Mouse (Mus musculus) adrenal gland, adult 2 months (tissue): Measurements from ENCODE around the gene Plekha5. TPM values are rescaled to one million over a fixed set of nuclear protein-coding genes. Genes with fewer than 3 reads are reported as not detected.
"Not testable (repeated sequence)": the region's sequence is repeated elsewhere in the genome, so short reads cannot be mapped to it uniquely, and the experiment has no call there.

ENCODE experiments used
- DNase-seq: peaks from one replicate; pipeline ENCODE4 v3.0.0; 2021
- polyA plus RNA-seq: library from polyadenylated mRNA; depleted of rRNA; stranded (reverse); fragments of >200 nt; gene quantifications from 2 replicates; pipeline ENCODE4 v1.2.3, GENCODE M21; 2012
- total RNA-seq, 2 experiments: library from RNA; stranded (reverse); gene quantifications; 2 replicates each; pipeline ENCODE4 v1.2.3; 2021

Gene Plekha5
- total and polyA plus RNA-seq, 3 experiments: 15.7 to 32.4 (median 27.1) TPM

- DNase-seq: no peak
Measured at GRCm38 (mm10) chr6:140490220-140490619, 66.4 kb downstream of the Plekha5 start.

GRCm38 (mm10) chr6:140490921-140491537 is 67.2 kb downstream of the Plekha5 start:
- DNase-seq: no peak

- no peak for DNase-seq
Measured at GRCm38 (mm10) chr6:140492043-140492442, 68.2 kb downstream of the Plekha5 start.

- no peak for DNase-seq
Measured at GRCm38 (mm10) chr6:140498074-140498473, 74.2 kb downstream of the Plekha5 start.

- no peak for DNase-seq
Measured at GRCm38 (mm10) chr6:140498958-140499357, 75.1 kb downstream of the Plekha5 start.

- DNase-seq: not testable (repeated sequence)
Measured at GRCm38 (mm10) chr6:140500829-140501228, 77.0 kb downstream of the Plekha5 start.

GRCm38 (mm10) chr6:140501841-140502240 is 78.0 kb downstream of the Plekha5 start:
- no peak for DNase-seq

GRCm38 (mm10) chr6:140504796-140505195 is 80.9 kb downstream of the Plekha5 start:
- no peak for DNase-seq

GRCm38 (mm10) chr6:140507605-140508004 is 83.8 kb downstream of the Plekha5 start:
- no peak for DNase-seq

- no peak for DNase-seq
Measured at GRCm38 (mm10) chr6:140508475-140509150, 84.8 kb downstream of the Plekha5 start.

- no peak for DNase-seq
Measured at GRCm38 (mm10) chr6:140509151-140509530, 85.3 kb downstream of the Plekha5 start.

GRCm38 (mm10) chr6:140512016-140512415 is 88.2 kb downstream of the Plekha5 start:
- DNase-seq: no peak

- no peak for DNase-seq
Measured at GRCm38 (mm10) chr6:140512427-140512826, 88.6 kb downstream of the Plekha5 start.

GRCm38 (mm10) chr6:140514205-140515110 is 90.6 kb downstream of the Plekha5 start:
- peak; percentile 56 for DNase-seq

- no peak for DNase-seq
Measured at GRCm38 (mm10) chr6:140515550-140515949, 91.7 kb downstream of the Plekha5 start.

- no peak for DNase-seq
Measured at GRCm38 (mm10) chr6:140516202-140516601, 92.3 kb downstream of the Plekha5 start.

- peak; percentile 42 for DNase-seq
Measured at GRCm38 (mm10) chr6:140517188-140517587, 93.3 kb downstream of the Plekha5 start.

GRCm38 (mm10) chr6:140519019-140519418 is 95.2 kb downstream of the Plekha5 start:
- DNase-seq: no peak

- no peak for DNase-seq
Measured at GRCm38 (mm10) chr6:140519488-140520159, 95.8 kb downstream of the Plekha5 start.

- no peak for DNase-seq
Measured at GRCm38 (mm10) chr6:140520961-140521360, 97.1 kb downstream of the Plekha5 start.

GRCm38 (mm10) chr6:140521832-140522231 is 98.0 kb downstream of the Plekha5 start:
- DNase-seq: no peak

GRCm38 (mm10) chr6:140523600-140523999 is 99.7 kb downstream of the Plekha5 start:
- DNase-seq: no peak
